Mouse (Mus musculus): ENCODE measurements at regions not wholly inside any gene's neighbourhood (a gene's known extent, or its start where the extent isn't known, plus 50 kb on each side); places are given as distances from the start of the nearest gene placed in this dataset.

- peaks cover 18% of the 10 kb centered on the region for H3K27me3 ChIP-seq (ENCODE audit: control insufficient read depth, insufficient read depth, low read length)
- no peak overlapping the region for H3K4me2 ChIP-seq (replicated peaks; ENCODE audit: low read depth)
- ATAC-seq (ENCODE audit: low FRiP score, low TSS enrichment) (no peak), DNase-seq (ENCODE audit: low spot score) (no peak)
- H3K9ac ChIP-seq (ENCODE audit: low read length), result no peak overlapping the region
- H3K4me1 ChIP-seq (replicated peaks; ENCODE audit: control insufficient read depth, insufficient read depth), result no peaks in the 10 kb centered on the region
- no peak overlapping the region for H3K27ac ChIP-seq (replicated peaks)
- WGBS, result 32% methylated on average over 6 of the region's 6 CpGs
- no peak overlapping the region for H3K4me3 ChIP-seq (ENCODE audit: low read depth, low read length)
- no peaks in the 10 kb centered on the region for H3K9me3 ChIP-seq (ENCODE audit: control insufficient read depth, low read length)
- no peaks in the 10 kb centered on the region for H3K36me3 ChIP-seq (ENCODE audit: control insufficient read depth, insufficient read depth, low read length)
- TF ChIP-seq EP300 (optimal IDR thresholded peaks at IDR 0.05) (no peak), CTCF (IDR thresholded peaks at IDR 0.05; ENCODE audit: low read depth) (no peak)
Measured at GRCm38 (mm10) chr6:51185201-51185600, 247.3 kb upstream of the Nfe2l3 start.

- no peak for ATAC-seq (ENCODE audit: low FRiP score, low TSS enrichment)
- Histone ChIP-seq H3K4me2 (replicated peaks; ENCODE audit: low read depth) (no peak overlapping the region), H3K4me1 (replicated peaks; ENCODE audit: control insufficient read depth, insufficient read depth) (no peaks in the 10 kb centered on the region), H3K27ac (replicated peaks) (no peak overlapping the region), H3K36me3 (ENCODE audit: control insufficient read depth, insufficient read depth, low read length) (no peaks in the 10 kb centered on the region), H3K9ac (ENCODE audit: low read length) (no peak overlapping the region), H3K4me3 (ENCODE audit: low read depth, low read length) (no peak overlapping the region), H3K9me3 (ENCODE audit: control insufficient read depth, low read length) (no peaks in the 10 kb centered on the region), H3K27me3 (ENCODE audit: control insufficient read depth, insufficient read depth, low read length) (peaks cover 7% of the 10 kb centered on the region)
- DNase-seq (ENCODE audit: low spot score), result no peak
- WGBS, result 72% methylated on average over 3 of the region's 3 CpGs
- TF ChIP-seq EP300 (optimal IDR thresholded peaks at IDR 0.05), result no peak
- no peak for TF ChIP-seq CTCF (IDR thresholded peaks at IDR 0.05; ENCODE audit: low read depth)
Measured at GRCm38 (mm10) chr6:51189173-51189572, 243.3 kb upstream of the Nfe2l3 start.

GRCm38 (mm10) chr6:51192826-51193225 is 239.6 kb upstream of the Nfe2l3 start:
- Histone ChIP-seq H3K9me3 (ENCODE audit: control insufficient read depth, low read length) (no peaks in the 10 kb centered on the region), H3K4me1 (replicated peaks; ENCODE audit: control insufficient read depth, insufficient read depth) (no peaks in the 10 kb centered on the region), H3K4me3 (ENCODE audit: low read depth, low read length) (no peak overlapping the region), H3K36me3 (ENCODE audit: control insufficient read depth, insufficient read depth, low read length) (no peaks in the 10 kb centered on the region), H3K27ac (replicated peaks) (no peak overlapping the region), H3K27me3 (ENCODE audit: control insufficient read depth, insufficient read depth, low read length) (peaks cover 3% of the 10 kb centered on the region; the same call in 1 of the 2 replicates), H3K9ac (ENCODE audit: low read length) (no peak overlapping the region), H3K4me2 (replicated peaks; ENCODE audit: low read depth) (no peak overlapping the region)
- TF ChIP-seq EP300 (optimal IDR thresholded peaks at IDR 0.05) (no peak), CTCF (IDR thresholded peaks at IDR 0.05; ENCODE audit: low read depth) (no peak)
- DNase-seq (ENCODE audit: low spot score), result no peak
- 43% methylated on average over 8 of the region's 8 CpGs for WGBS
- ATAC-seq (ENCODE audit: low FRiP score, low TSS enrichment), result no peak

GRCm38 (mm10) chr6:51193356-51193755 is 239.1 kb upstream of the Nfe2l3 start:
- no peak overlapping the region for H3K4me2 ChIP-seq (replicated peaks; ENCODE audit: low read depth)
- H3K4me3 ChIP-seq (ENCODE audit: low read depth, low read length), result no peak overlapping the region
- DNase-seq (ENCODE audit: low spot score) (no peak), ATAC-seq (ENCODE audit: low FRiP score, low TSS enrichment) (no peak)
- WGBS, result 20% methylated on average over 12 of the region's 12 CpGs
- H3K4me1 ChIP-seq (replicated peaks; ENCODE audit: control insufficient read depth, insufficient read depth), result no peaks in the 10 kb centered on the region
- TF ChIP-seq EP300 (optimal IDR thresholded peaks at IDR 0.05), result no peak
- TF ChIP-seq CTCF (IDR thresholded peaks at IDR 0.05; ENCODE audit: low read depth), result no peak
- H3K27ac ChIP-seq (replicated peaks), result no peak overlapping the region
- H3K27me3 ChIP-seq (ENCODE audit: control insufficient read depth, insufficient read depth, low read length), result peaks cover 3% of the 10 kb centered on the region; the same call in 1 of the 2 replicates
- H3K9me3 ChIP-seq (ENCODE audit: control insufficient read depth, low read length), result no peaks in the 10 kb centered on the region
- H3K36me3 ChIP-seq (ENCODE audit: control insufficient read depth, insufficient read depth, low read length), result no peaks in the 10 kb centered on the region
- no peak overlapping the region for H3K9ac ChIP-seq (ENCODE audit: low read length)

- DNase-seq (ENCODE audit: low spot score) (no peak), ATAC-seq (ENCODE audit: low FRiP score, low TSS enrichment) (no peak)
- no peaks in the 10 kb centered on the region for H3K4me1 ChIP-seq (replicated peaks; ENCODE audit: control insufficient read depth, insufficient read depth)
- no peak overlapping the region for H3K9ac ChIP-seq (ENCODE audit: low read length)
- H3K4me3 ChIP-seq (ENCODE audit: low read depth, low read length), result no peak overlapping the region
- no peaks in the 10 kb centered on the region for H3K27me3 ChIP-seq (ENCODE audit: control insufficient read depth, insufficient read depth, low read length)
- TF ChIP-seq EP300 (optimal IDR thresholded peaks at IDR 0.05) (no peak), CTCF (IDR thresholded peaks at IDR 0.05; ENCODE audit: low read depth) (no peak)
- no peaks in the 10 kb centered on the region for H3K36me3 ChIP-seq (ENCODE audit: control insufficient read depth, insufficient read depth, low read length)
- no peak overlapping the region for H3K4me2 ChIP-seq (replicated peaks; ENCODE audit: low read depth)
- H3K9me3 ChIP-seq (ENCODE audit: control insufficient read depth, low read length), result no peaks in the 10 kb centered on the region
- H3K27ac ChIP-seq (replicated peaks), result no peak overlapping the region
- WGBS, result 73% methylated on average over 2 of the region's 2 CpGs
Measured at GRCm38 (mm10) chr6:51196391-51196790, 236.1 kb upstream of the Nfe2l3 start.

GRCm38 (mm10) chr6:51197000-51197774 is 235.3 kb upstream of the Nfe2l3 start:
- 76% methylated on average over 16 of the region's 16 CpGs for WGBS
- H3K4me2 ChIP-seq (replicated peaks; ENCODE audit: low read depth), result no peak overlapping the region

More at GRCm38 (mm10) chr6:51197000-51197774, 235.3 kb upstream of the Nfe2l3 start:
- no peaks in the 10 kb centered on the region for H3K27me3 ChIP-seq (ENCODE audit: control insufficient read depth, insufficient read depth, low read length)
- H3K36me3 ChIP-seq (ENCODE audit: control insufficient read depth, insufficient read depth, low read length), result no peaks in the 10 kb centered on the region
- no peak for ATAC-seq (ENCODE audit: low FRiP score, low TSS enrichment)
- no peaks in the 10 kb centered on the region for H3K4me1 ChIP-seq (replicated peaks; ENCODE audit: control insufficient read depth, insufficient read depth)
- TF ChIP-seq EP300 (optimal IDR thresholded peaks at IDR 0.05) (no peak), CTCF (IDR thresholded peaks at IDR 0.05; ENCODE audit: low read depth) (no peak)
- no peak overlapping the region for H3K9ac ChIP-seq (ENCODE audit: low read length)
- no peak overlapping the region for H3K27ac ChIP-seq (replicated peaks)
- H3K4me3 ChIP-seq (ENCODE audit: low read depth, low read length), result no peak overlapping the region
- H3K9me3 ChIP-seq (ENCODE audit: control insufficient read depth, low read length), result no peaks in the 10 kb centered on the region
- DNase-seq (ENCODE audit: low spot score), result no peak

Data from stomach, postnatal 0 days (tissue).